Mouse (Mus musculus): Measurements from ENCODE around the gene Ccr10.
"Not testable (repeated sequence)": the region's sequence is repeated elsewhere in the genome, so short reads cannot be mapped to it uniquely, and the experiment has no call there.

Ccr10 gene

GRCm38 (mm10) chr11:101170811-101171610 is 4.2 kb downstream of the Ccr10 start, which contains the start of gene Plekhh3:
Plekhh3 (minus strand) TSS chr11:101171351.
- DNase-seq = peak; percentile 98

GRCm38 (mm10) chr11:101170354-101170810 is 4.9 kb downstream of the Ccr10 start, which contains the start of gene Cntnap1:
Cntnap1 (plus strand) TSS chr11:101170523.
- peak; percentile 81 for DNase-seq

GRCm38 (mm10) chr11:101169301-101170107 is 5.7 kb downstream of the Ccr10 start:
- DNase-seq = peak; percentile 23

- DNase-seq = peak; percentile 73
Observed at GRCm38 (mm10) chr11:101168301-101168980, 6.8 kb downstream of the Ccr10 start.

GRCm38 (mm10) chr11:101167963-101168300 is 7.3 kb downstream of the Ccr10 start:
- DNase-seq = no peak

- DNase-seq = peak; percentile 4
Observed at GRCm38 (mm10) chr11:101167211-101167962, 7.9 kb downstream of the Ccr10 start.

- no peak for DNase-seq
Observed at GRCm38 (mm10) chr11:101166357-101166756, 8.9 kb downstream of the Ccr10 start.

- no peak for DNase-seq
Observed at GRCm38 (mm10) chr11:101164677-101165580, 10.3 kb downstream of the Ccr10 start.

- no peak for DNase-seq
Observed at GRCm38 (mm10) chr11:101164351-101164665, 10.9 kb downstream of the Ccr10 start.

- no peak for DNase-seq
Observed at GRCm38 (mm10) chr11:101163476-101164350, 11.5 kb downstream of the Ccr10 start.

GRCm38 (mm10) chr11:101162772-101163171 is 12.5 kb downstream of the Ccr10 start:
- peak; percentile 80 for DNase-seq

- peak; percentile 70 for DNase-seq
Observed at GRCm38 (mm10) chr11:101162301-101162700, 12.9 kb downstream of the Ccr10 start.

- no peak for DNase-seq
Observed at GRCm38 (mm10) chr11:101161551-101161950, 13.7 kb downstream of the Ccr10 start.

- not testable (repeated sequence) for DNase-seq
Observed at GRCm38 (mm10) chr11:101160981-101161505, 14.2 kb downstream of the Ccr10 start.

GRCm38 (mm10) chr11:101160151-101160550 is 15.1 kb downstream of the Ccr10 start:
- not testable (repeated sequence) for DNase-seq

GRCm38 (mm10) chr11:101155728-101156371 is 19.4 kb downstream of the Ccr10 start, which contains the start of gene Tubg2:
Tubg2 (plus strand) TSS chr11:101155907.
- DNase-seq = peak; percentile 82

- DNase-seq = no peak
Observed at GRCm38 (mm10) chr11:101155151-101155550, 20.1 kb downstream of the Ccr10 start.

- no peak for DNase-seq
Observed at GRCm38 (mm10) chr11:101154648-101155047, 20.6 kb downstream of the Ccr10 start.

- DNase-seq = no peak
Observed at GRCm38 (mm10) chr11:101152825-101153224, 22.4 kb downstream of the Ccr10 start.

Measured in lung, postnatal 10 days (tissue).